Comparison of ENCODE assay signal across 8 mouse cellular contexts in the genomic region with DNA sequence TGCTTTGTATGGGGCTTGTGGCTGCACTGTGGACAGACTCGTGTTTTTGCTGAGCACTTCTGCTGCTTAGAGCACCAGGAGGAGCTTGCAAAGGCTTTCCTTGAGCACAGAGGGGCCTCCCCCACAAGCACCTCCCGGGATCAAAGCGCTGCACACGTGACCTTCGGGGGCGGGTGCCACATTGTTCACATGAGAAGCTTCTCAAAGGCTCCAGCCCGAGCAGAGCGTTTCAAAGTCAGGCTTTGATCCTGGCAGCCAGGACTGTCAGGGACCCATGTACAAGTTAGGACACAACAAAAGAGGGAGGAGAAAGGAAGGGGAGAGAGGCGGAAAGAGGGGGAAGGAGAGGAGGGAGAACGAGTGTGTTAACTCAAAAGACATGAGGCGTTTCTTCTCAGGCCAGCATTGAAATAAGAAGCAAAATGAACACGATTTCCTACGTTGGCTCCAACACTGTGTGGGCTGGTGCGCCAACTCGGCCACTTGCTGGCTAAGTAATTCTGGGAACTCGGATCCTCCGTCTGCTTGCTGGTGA. TPM values are rescaled to one million over a fixed set of nuclear protein-coding genes. Genes with fewer than 3 reads are reported as not detected.
A peak's percentile ranks its signal among the peaks of the same experiment; 100 is the strongest.
DNase-seq lines count a peak whose midpoint lies in the region; ATAC-seq lines count a peak whose summit lies in the region.

No protein-coding gene starts in this region.

- peaks cover 42% of the 10 kb centered on the region; the same call in 1 of the 2 replicates for H3K27me3 ChIP-seq in embryonic facial prominence, embryonic 10.5 days (replicated peaks; ENCODE audit: low read depth, poor library complexity, severe bottlenecking)
- H3K27me3 ChIP-seq in heart, embryonic 13.5 days (replicated peaks) = no peaks in the 10 kb centered on the region
- H3K27me3 ChIP-seq in neural tube, embryonic 12.5 days (replicated peaks) = no peaks in the 10 kb centered on the region

- H3K9me3 ChIP-seq in embryonic facial prominence, embryonic 10.5 days = no peaks in the 10 kb centered on the region
- no peaks in the 10 kb centered on the region for H3K9me3 ChIP-seq in heart, embryonic 13.5 days
- no peaks in the 10 kb centered on the region for H3K9me3 ChIP-seq in neural tube, embryonic 12.5 days

- peak overlapping the region; percentile 67 for H3K4me2 ChIP-seq in heart, embryonic 13.5 days
- H3K4me2 ChIP-seq in neural tube, embryonic 12.5 days (replicated peaks) = peak overlapping the region; percentile 56

- ATAC-seq in heart, embryonic 13.5 days (ENCODE audit: extremely low read depth, insufficient number of reproducible peaks, low FRiP score, low TSS enrichment) = peak; percentile 67; the same call in 1 of the 2 replicates
- peak; percentile 66 for ATAC-seq in neural tube, embryonic 12.5 days (ENCODE audit: low FRiP score, low read depth)

- intact Hi-C loops in gastrocnemius, postnatal 36 days (cut with DNase I) = no loop called here

- H3K27ac ChIP-seq in embryonic facial prominence, embryonic 10.5 days (replicated peaks) = peak overlapping the region; percentile 75
- H3K27ac ChIP-seq in heart, embryonic 13.5 days (replicated peaks) = peak overlapping the region; percentile 86
- 0 out of 2 replicates have a peak overlapping the region, but pooled peaks have one; percentile 1 for H3K27ac ChIP-seq in neural tube, embryonic 12.5 days

- DNase-seq in gastrocnemius, postnatal 10 days = peak; percentile 30
- no peak for DNase-seq in gastrocnemius, postnatal 36 days
- peak; percentile 92 for DNase-seq in embryonic facial prominence, embryonic 10.5 days (ENCODE audit: low spot score)
- peak; percentile 71 for DNase-seq in kidney, postnatal 10 days
- DNase-seq in liver = peak; percentile 48
- DNase-seq in thymus, postnatal 0 days (ENCODE audit: low spot score) = peak; percentile 87

- peaks cover 7% of the 10 kb centered on the region; the same call in 1 of the 2 replicates for H3K36me3 ChIP-seq in embryonic facial prominence, embryonic 10.5 days (replicated peaks)
- no peaks in the 10 kb centered on the region for H3K36me3 ChIP-seq in heart, embryonic 13.5 days
- H3K36me3 ChIP-seq in neural tube, embryonic 12.5 days = no peaks in the 10 kb centered on the region

- 3% methylated on average over 17 of the region's 17 CpGs for WGBS in embryonic facial prominence, embryonic 10.5 days
- WGBS in heart, embryonic 13.5 days = 1% methylated on average over 17 of the region's 17 CpGs
- WGBS in neural tube, embryonic 12.5 days = under 1% methylated on average over 17 of the region's 17 CpGs

- H3K4me3 ChIP-seq in embryonic facial prominence, embryonic 10.5 days = peak overlapping the region; percentile 37
- H3K4me3 ChIP-seq in heart, embryonic 13.5 days = peak overlapping the region; percentile 42
- 0 out of 2 replicates have a peak overlapping the region, but pooled peaks have one; percentile 1 for H3K4me3 ChIP-seq in neural tube, embryonic 12.5 days

- peak overlapping the region; percentile 74 for H3K9ac ChIP-seq in heart, embryonic 13.5 days
- H3K9ac ChIP-seq in neural tube, embryonic 12.5 days = 0 out of 2 replicates have a peak overlapping the region, but pooled peaks have one; percentile 8

- H3K4me1 ChIP-seq in embryonic facial prominence, embryonic 10.5 days = peaks cover 34% of the 10 kb centered on the region
- H3K4me1 ChIP-seq in heart, embryonic 13.5 days = peaks cover 22% of the 10 kb centered on the region
- peaks cover 14% of the 10 kb centered on the region for H3K4me1 ChIP-seq in neural tube, embryonic 12.5 days

RNA-seq across cellular contexts. Expression of a gene that starts 33.8 kb away (rescaled TPM):
- total RNA-seq in gastrocnemius, postnatal 10 days (2021) = 10 to 100 TPM in 1 of 2 experiments, 1 to 10 TPM in 1; 7.6 to 12.6 TPM
- 1 to 10 TPM; 2.7 to 7.4 TPM for total RNA-seq in gastrocnemius, postnatal 36 days (2021)
- 37.2 and 41.4 TPM in 2 replicates for polyA plus RNA-seq in embryonic facial prominence, embryonic 10.5 days (2016; fragmentation: Nextera tagmentation; extraction: Ambion mirVana)
- polyA plus RNA-seq in heart, embryonic 13.5 days (2015; fragmentation: Nextera tagmentation; extraction: Ambion mirVana) = 21.4 TPM in 2 replicates
- 37.4 and 41.8 TPM in 2 replicates for polyA plus RNA-seq in neural tube, embryonic 12.5 days (2016; fragmentation: Nextera tagmentation; extraction: Ambion mirVana)
- 3.8 and 4.2 TPM in 2 replicates for polyA plus RNA-seq in thymus, postnatal 0 days (2015; fragmentation: Nextera tagmentation; extraction: Ambion mirVana)

Comparison
In these comparisons a context has a peak if more than half of its experiments do, and no peak if none do; other contexts are left out.
1. DNase-seq: peak in gastrocnemius, postnatal 10 days (single experiment), embryonic facial prominence, embryonic 10.5 days (single experiment), kidney, postnatal 10 days (single experiment), liver (single experiment) and thymus, postnatal 0 days (single experiment); none in gastrocnemius, postnatal 36 days (0 of 2).
2. H3K27ac ChIP-seq: peak in every context shown above with its lines; median percentile 86 in heart, embryonic 13.5 days; 75 in embryonic facial prominence, embryonic 10.5 days; 1 in neural tube, embryonic 12.5 days.
3. Peak in every context shown above with its lines, with median percentiles within 50 percentile points of each other: H3K4me3 ChIP-seq.